Mouse (Mus musculus): ENCODE data around the gene Fance.

Gene Fance

GRCm38 (mm10) chr17:28313212-28313879, at the start of gene Fance:
Gene Fance, plus strand, starts transcription at chr17:28313519.
- in situ Hi-C loops (cut with MboI, MseI) = no loop called here

GRCm38 (mm10) chr17:28267251-28267650, 46.1 kb upstream of the Fance start:
- in situ Hi-C loops (cut with MboI, MseI) = no loop called here

- in situ Hi-C loops (cut with MboI, MseI) = no loop called here
Measured at GRCm38 (mm10) chr17:28270165-28270564, 43.2 kb upstream of the Fance start.

GRCm38 (mm10) chr17:28271537-28272266, 41.6 kb upstream of the Fance start:
- in situ Hi-C loops (cut with MboI, MseI) = no loop called here

GRCm38 (mm10) chr17:28272281-28272680, 41.0 kb upstream of the Fance start:
- in situ Hi-C loops (cut with MboI, MseI) = no loop called here

GRCm38 (mm10) chr17:28272837-28273236, 40.5 kb upstream of the Fance start:
- in situ Hi-C loops (cut with MboI, MseI) = no loop called here

GRCm38 (mm10) chr17:28274739-28275138, 38.6 kb upstream of the Fance start:
- in situ Hi-C loops (cut with MboI, MseI) = loop anchor here (5.0 kb wide), 1 partner anchor 37 kb away; no protein-coding TSS in a partner anchor

GRCm38 (mm10) chr17:28277226-28277625, 36.1 kb upstream of the Fance start:
- in situ Hi-C loops (cut with MboI, MseI) = loop anchor here (5.0 kb wide), 1 partner anchor 40 kb away; no protein-coding TSS in a partner anchor

GRCm38 (mm10) chr17:28277721-28278120, 35.6 kb upstream of the Fance start:
- in situ Hi-C loops (cut with MboI, MseI) = loop anchor here (5.0 kb wide), 1 partner anchor 40 kb away; no protein-coding TSS in a partner anchor

- in situ Hi-C loops (cut with MboI, MseI) = loop anchor here (5.0 kb wide), 1 partner anchor 41 kb away; no protein-coding TSS in a partner anchor
Measured at GRCm38 (mm10) chr17:28278156-28278555, 35.2 kb upstream of the Fance start.

- in situ Hi-C loops (cut with MboI, MseI) = loop anchor here (5.0 kb wide), 1 partner anchor 42 kb away; no protein-coding TSS in a partner anchor
Measured at GRCm38 (mm10) chr17:28279236-28279635, 34.1 kb upstream of the Fance start.

GRCm38 (mm10) chr17:28279780-28280422, 33.4 kb upstream of the Fance start:
- in situ Hi-C loops (cut with MboI, MseI) = loop anchor here (5.0 kb wide), 1 partner anchor 43 kb away; no protein-coding TSS in a partner anchor

GRCm38 (mm10) chr17:28280423-28280800, 32.9 kb upstream of the Fance start:
- in situ Hi-C loops (cut with MboI, MseI) = no loop called here

GRCm38 (mm10) chr17:28280831-28281377, 32.4 kb upstream of the Fance start:
- in situ Hi-C loops (cut with MboI, MseI) = no loop called here

GRCm38 (mm10) chr17:28281866-28282441, 31.4 kb upstream of the Fance start:
- in situ Hi-C loops (cut with MboI, MseI) = no loop called here

GRCm38 (mm10) chr17:28283199-28283598, 30.1 kb upstream of the Fance start:
- in situ Hi-C loops (cut with MboI, MseI) = no loop called here

GRCm38 (mm10) chr17:28286133-28286532, 27.2 kb upstream of the Fance start:
- in situ Hi-C loops (cut with MboI, MseI) = no loop called here

- in situ Hi-C loops (cut with MboI, MseI) = no loop called here
Measured at GRCm38 (mm10) chr17:28286964-28287363, 26.4 kb upstream of the Fance start.

- in situ Hi-C loops (cut with MboI, MseI) = no loop called here
Measured at GRCm38 (mm10) chr17:28287578-28287977, 25.7 kb upstream of the Fance start.

- in situ Hi-C loops (cut with MboI, MseI) = no loop called here
Measured at GRCm38 (mm10) chr17:28287980-28288379, 25.3 kb upstream of the Fance start.

- in situ Hi-C loops (cut with MboI, MseI) = no loop called here
Measured at GRCm38 (mm10) chr17:28290262-28290661, 23.1 kb upstream of the Fance start.

- in situ Hi-C loops (cut with MboI, MseI) = no loop called here
Measured at GRCm38 (mm10) chr17:28290671-28291070, 22.6 kb upstream of the Fance start.
